Mouse (Mus musculus): ENCODE results near the gene Acsl5.

Gene Acsl5

DNA sequence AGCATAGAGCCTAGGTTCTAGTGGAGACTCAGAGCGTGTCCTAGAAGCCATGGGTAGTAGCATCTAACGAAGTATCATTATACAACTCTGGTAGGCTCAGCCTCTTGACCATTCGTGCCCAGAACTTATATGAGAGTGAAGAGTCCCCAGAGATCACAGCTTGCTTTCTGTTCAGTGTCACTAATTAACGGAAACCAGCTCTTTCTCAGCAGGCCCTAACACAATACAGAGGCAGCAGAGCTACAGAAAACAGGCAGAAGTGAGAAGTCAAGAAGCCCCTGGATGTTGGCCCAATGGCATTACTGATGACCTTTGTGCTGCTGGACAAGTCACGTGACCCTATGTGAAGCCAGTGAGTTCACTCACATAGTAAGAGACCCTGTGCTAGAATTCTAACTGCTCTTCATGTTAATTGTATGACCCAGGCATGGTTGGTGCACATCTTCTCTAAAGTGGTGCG, 10.5 kb upstream of the Acsl5 start, which contains the start of gene Gucy2g:
Gene Gucy2g, minus strand, starts transcription at position 51 of the 460 bp plus-strand sequence.
- no peak for DNase-seq

DNA sequence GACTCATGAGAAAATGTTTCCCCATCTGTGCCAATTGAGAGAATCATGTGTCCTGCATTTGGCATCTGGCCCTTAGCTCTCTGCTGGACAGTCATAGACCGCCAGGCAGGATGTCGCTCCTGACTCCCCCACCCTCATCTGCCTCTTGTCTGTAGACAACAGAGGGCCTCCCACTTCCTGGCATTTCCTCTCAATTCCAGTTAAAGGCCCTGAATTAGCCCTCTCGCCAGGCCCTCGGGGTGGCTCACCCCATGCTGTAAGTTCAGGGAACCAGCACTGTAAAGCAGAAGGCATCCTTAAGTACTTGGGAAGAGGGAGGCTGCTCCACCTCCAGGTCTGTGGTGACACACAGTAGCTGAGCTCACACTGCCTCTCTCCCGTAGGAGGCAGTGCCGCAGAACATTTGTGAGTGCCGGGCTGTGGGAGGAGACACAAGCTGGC, 6.9 kb upstream of the Acsl5 start:
- DNase-seq, result peak; percentile 81

DNA sequence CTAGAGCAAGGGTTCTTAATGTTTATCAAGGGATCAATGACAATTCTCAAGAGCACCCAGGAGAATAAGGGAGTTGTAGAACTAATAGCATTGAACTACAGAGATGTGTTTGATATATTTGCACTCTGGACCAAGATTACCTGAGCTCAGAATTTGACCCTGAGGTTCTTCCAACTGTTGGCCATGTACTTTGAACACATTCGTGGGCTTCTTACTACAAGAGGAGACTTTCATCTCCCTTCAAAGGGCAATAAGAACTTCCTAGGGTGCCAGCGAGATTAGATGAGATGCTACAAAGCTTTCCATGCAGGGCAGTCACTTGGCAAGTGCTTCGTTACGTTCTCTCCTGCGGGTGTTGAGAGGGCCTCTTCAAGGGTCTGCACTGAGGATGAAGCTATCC, 4.2 kb upstream of the Acsl5 start:
- DNase-seq, result no peak

DNA sequence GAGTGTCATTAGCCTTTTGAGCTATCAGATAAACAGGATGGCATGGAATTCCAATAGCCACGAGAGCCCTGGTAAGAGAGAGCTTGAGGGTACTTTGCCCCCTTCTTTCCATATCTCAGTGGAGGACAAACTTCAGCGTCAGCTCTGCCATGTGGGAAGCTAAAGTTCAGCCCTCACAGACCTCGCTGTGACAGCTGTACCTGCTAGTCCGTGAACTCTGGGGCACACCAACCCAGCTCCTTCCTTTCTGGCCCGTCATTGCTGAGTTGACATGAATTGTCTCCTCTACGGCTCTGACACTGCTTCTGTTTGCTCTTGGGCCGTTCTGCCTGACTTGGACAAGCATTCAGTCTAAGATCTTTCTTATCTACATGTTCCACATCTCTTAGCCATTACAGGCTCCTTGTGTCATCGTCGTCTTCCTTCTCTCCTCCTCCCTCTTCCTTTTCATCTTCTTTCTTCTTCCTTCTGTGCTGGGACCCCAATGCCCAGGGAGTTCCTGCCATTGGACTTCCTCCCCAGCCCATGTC, 3.7 kb upstream of the Acsl5 start:
- no peak for DNase-seq

DNA sequence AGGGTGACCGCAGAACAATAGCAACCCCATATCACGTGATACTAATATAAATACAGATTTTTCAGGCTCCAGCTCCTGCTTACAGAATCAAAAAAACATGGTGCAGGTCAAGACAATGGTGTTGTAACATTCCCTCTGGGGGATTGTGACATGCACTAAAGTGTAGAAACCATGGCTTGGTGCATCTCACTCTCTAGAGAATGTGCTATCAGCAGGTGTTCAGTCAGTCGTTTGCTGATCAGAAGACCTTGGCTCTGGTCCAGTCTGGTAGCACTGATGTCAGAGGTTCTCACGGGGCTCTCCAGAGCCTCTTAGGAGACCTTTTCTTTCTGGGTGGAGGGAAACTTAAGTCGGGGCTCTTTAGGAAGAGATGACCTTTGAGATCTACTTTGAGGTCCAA, 1.3 kb upstream of the Acsl5 start:
- DNase-seq, result no peak

DNA sequence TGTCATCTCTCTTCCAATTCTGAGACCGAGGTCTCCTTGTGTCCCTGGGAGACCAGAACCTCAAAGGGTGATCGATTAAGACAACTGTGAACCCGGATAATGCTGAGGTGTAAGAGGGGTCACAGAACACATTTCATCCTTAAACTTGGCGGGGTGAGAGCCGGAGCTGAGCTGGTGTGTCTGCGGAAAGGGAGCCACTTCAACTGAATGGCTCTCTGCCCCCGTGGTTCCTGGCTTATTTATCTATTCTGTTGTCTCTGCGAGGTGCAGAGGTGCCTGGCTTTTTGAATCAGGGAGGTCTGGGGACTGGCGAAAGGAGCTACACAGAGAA, 1.5 kb downstream of the Acsl5 start:
- no peak for DNase-seq

DNA sequence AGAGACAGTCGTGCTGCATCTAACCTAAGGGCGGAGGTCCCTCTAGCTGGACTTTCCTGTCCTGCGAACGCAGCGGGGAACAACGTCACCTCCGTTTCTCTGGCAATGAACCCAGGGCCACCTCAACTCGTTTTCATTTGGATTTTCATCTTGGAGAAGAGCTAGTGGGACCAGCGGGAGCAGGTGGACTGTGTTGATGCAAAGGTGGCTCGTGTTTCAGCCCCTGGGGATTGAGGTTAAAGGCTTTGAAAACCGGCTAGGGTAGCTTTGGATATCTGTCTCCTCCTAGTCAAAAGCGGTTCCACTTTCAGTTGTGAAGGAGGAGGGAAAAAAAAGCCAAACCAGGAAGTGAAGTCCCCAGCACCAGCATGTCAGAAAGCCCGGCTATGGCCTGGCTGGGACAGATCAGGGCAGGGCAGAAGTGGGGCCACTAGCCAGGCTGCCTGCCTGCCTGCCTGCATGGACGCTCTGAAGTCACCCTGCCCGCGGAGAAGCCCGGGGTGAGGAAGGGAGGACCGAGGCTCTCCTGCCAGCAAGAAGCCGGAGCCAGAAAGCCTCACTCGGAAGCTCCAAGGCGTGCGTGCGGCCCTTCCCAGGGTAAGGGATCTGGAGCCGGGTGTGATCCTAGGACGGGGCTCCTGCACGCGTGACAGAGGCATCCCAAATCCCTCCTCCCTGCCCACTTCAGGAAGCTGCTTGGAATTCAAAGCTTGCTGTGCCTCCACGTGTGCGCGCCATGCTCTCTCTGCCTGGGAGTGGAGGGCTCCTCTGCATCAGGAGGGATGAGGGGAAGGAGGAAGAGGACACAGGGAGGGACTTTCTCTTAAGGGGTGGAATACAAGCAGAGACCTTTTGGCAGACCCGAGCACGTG, 2.1 kb downstream of the Acsl5 start:
- DNase-seq, result peak; percentile 72

DNA sequence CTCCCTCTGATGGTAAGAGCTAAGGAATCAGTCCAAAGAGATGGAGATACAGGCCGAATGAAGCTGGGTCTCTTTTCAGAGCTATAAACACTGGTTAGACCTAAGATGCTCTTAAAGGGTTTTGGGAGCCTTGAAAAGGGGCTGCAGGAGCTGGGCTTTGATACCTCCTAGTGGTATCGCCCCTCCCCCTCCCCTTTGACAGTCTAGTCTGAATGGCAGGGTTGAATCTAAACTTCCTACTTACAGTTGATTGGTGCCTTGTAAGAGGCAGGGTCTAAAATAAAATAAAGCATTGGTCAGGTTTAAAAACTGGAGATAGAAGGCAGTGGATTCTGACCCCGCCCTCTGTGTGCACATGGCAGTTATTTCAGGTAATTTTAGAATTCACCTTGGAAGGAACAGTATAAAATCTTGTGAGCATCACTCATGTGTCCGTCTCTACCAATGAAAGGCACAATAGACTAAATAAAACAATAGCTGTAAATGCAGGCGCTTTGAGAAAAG, 2.8 kb downstream of the Acsl5 start:
- no peak for DNase-seq

DNA sequence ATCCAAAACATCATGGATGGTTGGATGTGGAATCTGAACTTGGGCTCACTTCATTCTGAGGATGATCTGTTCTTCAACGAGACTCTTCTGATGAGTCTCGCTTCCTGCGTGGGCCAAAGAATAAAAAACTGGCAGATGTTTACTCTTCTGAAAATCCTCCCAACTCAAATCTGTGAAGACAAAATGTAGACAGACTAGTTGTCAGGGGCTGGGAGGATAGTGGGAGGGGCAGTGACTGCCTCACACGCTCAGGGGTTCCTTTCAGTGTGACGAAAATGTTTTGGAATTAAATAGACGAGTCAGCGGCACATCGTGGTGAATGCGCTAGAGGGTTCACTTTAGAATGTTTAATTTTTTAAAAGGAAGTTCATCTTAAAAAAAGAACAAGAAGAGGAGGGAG, 4.4 kb downstream of the Acsl5 start:
- DNase-seq, result peak; percentile 71

DNA sequence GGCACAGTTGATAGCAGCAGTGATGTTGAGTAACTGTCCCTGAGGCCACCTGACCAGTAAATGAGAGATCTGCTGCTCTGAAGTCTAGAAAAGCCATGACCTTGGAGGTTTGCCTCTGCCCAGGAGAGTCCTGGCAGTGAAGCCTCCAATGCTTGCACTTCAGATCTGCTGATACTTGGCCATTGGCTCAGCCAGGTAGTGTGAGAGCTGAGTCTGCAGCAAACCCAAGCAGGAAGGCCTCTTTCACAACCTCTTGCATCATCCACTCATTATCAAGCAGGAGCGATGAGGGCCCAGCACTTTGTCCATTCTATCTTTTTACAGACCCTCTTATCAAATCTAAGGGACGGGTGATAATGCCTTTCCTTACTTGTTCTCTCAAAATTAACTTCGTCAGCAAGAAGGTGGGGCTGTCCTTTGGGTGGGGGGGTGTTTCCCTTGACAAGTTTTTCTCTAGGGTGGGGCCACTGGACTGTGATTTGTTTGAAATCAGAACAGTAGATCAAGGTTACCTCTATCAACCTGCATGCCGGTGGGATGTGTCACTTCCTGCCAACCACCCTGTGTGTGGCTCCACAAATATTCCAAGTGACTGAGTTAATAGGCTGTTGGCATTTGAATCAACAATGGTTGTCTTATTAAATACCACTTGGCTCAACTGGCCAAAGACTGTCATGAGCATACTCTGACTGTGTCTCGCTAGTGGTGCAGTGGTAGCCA, 6.1 kb downstream of the Acsl5 start:
- DNase-seq, result no peak

DNA sequence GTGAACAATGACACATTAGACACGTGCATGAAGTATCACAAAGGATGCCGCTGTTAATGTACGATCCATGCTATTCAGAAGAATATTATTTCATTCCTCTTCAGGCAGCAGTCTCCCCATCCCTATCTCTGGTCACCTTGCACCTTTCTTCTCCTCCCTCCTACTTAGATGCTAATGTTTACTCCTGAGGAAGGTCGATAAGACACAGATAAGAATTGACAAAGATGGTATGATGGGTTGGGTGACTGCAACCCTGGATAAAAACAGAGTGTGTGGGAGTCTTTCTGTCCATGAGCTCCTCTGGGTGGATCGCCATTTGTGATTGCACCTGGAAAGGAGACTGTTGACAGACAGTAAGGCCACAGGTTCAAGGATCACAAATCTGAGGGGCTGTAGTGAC, 6.8 kb downstream of the Acsl5 start:
- DNase-seq, result no peak

DNA sequence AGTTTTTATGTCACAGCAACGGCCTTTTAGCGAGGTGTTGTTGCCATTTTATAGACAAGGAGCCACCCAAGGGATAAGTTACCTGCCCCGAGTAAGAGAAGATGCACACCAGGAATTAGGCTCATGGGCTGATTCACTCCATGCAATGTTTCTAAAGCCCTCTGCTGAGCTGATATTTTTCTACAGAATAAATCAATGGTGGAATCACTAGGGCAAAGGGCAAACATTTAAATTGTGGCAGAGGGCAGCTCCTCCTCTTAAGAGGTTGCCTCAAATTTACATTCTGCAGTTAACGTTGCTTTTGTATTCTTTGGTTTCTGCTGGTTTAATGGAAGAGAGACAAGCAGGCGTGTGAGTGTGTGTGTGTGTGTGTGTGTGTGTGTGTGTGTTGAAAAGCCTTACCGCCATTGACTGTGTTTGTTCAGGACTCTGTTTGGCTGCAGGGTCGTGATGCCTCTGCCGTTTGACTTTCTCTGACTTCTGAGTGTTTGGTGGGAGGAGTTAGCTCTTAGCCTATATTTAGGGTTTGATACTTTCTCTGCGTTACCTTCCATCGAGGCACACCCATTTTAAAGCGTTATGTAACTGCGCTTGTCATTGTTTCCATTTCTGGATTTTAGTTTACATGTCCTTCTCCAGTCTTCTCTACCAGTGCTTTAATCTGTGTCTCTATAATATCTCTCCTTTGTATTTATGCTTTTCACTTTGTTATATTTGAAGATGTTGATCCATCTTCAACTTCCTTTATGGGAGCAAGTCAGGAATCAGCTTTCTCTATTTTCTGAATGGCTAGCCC, 8.8 kb downstream of the Acsl5 start:
- no peak for DNase-seq

DNA sequence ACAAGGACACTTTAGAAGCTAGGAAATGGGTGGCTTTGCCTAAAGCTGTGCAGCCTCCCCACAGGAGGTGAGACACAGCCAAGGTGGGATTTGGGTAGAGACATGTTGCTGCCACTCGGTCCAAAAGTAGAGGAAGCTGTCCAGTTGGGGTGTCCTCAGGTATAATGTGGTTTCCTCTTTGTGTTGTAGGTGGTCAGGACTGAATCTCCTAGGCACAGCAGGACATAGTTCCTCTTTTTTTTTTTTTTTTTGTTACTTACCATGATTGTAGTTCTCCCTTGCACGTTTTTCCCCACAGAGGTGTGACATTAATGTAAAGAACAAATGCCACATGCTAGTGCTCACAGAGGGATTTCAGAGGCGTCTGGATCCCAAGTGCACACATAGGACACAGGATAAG, 13.5 kb downstream of the Acsl5 start:
- no peak for DNase-seq

DNA sequence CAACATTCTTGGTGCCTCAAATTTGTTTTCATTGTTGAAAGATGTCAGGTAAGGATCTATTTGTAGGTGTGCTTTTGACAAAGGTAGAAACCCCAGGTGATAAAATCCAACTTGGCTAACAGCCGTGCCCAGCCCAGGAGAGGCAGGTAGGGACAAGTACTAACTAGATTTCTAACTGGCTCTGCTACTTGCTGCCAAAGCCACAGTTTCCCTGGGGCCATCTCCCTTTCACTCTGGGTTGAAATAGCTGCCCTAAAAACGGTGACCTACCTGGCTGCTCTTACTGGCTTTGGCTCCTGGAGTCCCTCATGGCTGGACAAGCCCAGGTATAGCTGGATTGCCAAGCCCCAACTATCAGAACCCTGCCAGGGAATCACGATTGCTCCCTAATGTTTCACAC, 15.0 kb downstream of the Acsl5 start:
- no peak for DNase-seq

DNA sequence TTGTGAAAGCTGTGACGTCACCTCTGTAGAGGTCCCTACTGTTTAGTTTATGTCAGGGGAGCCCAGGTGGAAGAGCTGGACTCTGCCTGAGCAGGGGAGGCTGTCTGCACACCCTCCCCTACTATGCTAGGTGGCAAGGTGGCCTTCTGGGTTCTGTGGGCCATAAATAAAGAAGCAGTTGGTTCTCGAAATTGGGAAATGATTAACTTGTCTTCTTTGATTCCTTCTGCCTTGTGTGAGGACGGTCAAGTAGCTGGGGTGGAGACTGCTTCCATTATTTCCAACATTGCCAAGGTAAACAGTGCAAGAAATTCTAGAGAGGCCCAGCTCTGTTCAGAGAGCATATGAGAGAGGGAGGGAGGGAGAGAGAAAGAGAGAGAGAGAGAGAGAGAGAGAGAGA, 16.4 kb downstream of the Acsl5 start:
- DNase-seq, result no peak

DNA sequence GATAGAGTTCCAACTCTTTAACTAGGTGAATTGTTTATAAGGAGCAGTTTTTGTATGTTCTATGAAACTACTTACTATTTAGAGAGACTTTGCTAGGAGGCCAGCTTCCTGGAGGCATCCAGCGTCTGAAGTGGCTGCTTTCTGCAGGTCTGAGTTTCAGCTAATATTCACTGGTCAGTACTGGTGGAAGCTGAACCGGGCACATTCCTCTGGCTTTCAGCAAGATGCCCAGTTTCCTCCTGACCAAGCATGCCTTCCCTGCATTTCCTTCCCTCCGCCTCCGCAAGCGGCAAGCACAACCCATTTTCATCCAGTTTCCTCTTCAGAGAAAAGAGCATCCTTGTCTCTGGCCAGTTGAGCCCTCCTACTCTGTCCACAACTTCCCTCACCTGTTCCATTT, 17.3 kb downstream of the Acsl5 start:
- no peak for DNase-seq

DNA sequence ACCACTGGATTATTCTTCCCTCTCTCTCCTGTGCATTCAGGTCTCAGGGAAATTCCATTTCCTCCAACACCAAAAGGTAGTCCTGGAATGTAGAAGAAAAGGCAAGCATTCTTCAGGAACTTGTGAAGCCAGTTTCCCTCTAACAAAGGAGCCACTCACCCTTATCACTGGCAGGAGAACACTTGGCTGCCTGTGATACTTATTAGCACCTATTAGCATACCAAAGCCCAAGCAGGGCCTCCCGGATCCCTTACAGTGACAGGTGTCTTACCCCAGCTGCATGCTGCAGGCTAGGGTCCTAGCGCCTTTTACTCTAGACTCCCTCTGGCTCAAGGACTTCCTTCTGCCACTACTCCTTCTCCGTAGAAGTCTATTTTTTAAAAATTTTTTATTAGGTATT, 19.7 kb downstream of the Acsl5 start:
- DNase-seq, result no peak

DNA sequence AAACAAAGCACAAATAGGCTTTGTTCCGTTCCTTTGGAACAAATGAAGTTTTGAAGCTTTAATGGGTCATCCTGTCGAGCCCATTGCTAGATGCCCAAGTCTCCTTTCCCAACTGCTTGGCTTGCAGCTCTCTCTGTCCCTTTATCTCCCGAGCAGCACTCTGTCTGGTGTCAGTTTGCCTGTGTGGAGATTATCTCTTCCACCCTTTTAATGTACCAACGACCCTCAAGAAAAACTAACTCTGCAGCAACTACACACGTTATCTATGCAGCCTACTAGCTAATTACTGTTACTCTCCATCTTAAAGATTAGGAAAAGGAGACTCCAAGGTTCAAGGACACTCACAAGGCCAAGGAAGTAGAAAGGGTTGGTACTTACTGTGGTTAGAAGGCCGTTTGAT, 21.6 kb downstream of the Acsl5 start:
- no peak for DNase-seq

DNA sequence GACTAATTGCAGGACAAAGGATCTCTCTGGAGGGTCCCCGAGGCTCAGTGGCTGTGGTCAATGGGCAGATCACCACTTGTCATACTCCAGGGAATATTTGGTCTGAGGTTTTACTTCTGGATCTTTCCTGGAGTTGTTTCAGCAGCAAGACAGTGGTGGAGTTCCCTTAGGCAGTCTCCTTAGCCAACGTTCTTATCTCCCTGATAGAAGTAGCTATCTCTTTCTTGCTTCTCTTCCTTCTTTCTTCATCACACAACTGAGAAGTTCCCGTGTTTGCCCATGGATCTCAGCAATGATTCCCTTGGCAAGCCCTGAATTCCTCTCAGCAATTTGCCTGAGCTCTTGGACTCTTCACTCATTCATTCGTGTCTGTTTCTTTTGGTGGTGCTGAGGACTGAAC, 24.4 kb downstream of the Acsl5 start:
- DNase-seq, result no peak

DNA sequence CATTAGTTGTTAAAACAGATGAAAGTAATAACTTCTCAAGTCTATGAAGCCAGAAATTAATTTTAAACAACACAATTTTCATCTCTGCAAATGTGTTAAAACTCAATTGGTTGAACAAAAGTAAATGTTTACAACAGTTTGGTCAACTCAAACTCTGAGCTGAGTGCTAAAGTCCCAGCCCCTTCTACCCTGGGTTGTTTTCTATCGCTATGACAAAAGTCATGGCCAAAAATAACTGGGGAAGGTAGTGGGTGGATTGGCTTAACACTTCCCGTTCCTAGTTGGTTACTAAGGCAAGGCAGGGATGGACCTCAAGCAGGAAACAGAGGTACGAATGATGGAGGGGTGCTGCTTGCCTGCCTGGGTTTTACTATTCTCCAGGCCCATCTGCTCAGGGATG, 25.0 kb downstream of the Acsl5 start:
- no peak for DNase-seq

DNA sequence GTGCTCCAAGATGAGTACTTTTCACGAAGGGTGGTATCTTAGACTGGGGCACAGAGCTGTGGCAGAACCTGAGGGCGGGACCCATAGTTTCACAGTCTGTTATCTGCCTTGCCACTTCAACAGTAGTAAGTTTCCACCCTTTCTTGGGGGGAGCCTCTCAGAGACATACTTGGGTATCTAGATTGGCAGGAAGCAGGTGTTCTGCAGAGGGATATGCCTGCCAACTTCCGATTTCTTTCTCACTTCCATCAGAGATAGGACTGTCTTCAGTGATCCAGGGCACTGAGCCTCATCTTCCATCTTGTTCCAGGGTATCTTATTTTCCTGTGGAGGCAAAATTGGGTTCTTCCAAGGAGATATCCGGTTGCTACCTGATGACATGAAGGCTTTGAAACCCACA, 32.4 kb downstream of the Acsl5 start:
- DNase-seq, result no peak

DNA sequence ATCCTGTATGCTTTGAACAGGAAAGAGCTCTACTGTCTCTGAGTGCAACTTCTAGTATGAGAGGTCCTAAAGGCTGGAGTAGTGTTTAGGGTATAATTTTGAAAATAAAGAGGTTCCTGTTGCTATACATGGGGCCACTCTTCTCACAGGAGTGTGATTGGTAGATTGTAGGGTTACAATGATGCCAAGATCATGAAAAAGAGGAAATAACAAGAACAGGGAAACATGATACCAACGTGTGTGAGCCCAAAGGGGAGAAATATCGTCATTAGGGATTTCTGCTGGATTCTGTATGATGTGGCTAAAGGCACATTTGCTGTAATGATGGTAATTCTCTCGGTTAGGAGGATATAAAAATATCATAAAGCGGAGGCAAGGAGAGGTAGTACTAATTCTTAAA, 34.3 kb downstream of the Acsl5 start:
- DNase-seq, result no peak

DNA sequence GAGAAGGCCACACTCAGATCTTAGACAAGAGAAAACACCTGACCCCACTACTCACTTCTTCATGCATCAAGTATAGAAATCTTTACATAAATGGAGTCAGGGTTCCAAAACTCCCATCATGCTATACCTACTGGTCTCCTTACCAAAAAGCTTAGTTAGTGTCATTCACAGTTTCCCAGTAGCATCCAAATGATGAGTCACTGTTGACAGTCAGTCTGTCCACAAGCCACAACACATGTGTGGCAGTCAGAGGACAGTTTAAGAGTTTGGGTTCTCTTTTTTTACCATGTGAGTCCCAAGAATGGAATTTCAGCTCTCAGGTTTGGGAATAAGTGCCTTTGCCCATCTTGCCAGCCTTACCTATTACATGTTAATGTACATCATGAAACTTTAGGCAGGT, 37.2 kb downstream of the Acsl5 start:
- DNase-seq, result no peak
